Mouse (Mus musculus) left cerebral cortex, adult 11 months (tissue): ENCODE measurements around the gene Mllt3.

Experiments used
- DNase-seq: peaks from one replicate; pipeline ENCODE4 v3.0.0; 2022; ENCODE audit warnings: low spot score

The Mllt3 gene

GRCm38 (mm10) chr4:87767711-87768561, 265.2 kb downstream of the Mllt3 start:
- DNase-seq = no peak

- DNase-seq = no peak
Measured at GRCm38 (mm10) chr4:87765729-87766128, 267.4 kb downstream of the Mllt3 start.

GRCm38 (mm10) chr4:87761075-87761474, 272.1 kb downstream of the Mllt3 start:
- no peak for DNase-seq

- DNase-seq = no peak
Measured at GRCm38 (mm10) chr4:87760297-87760696, 272.9 kb downstream of the Mllt3 start.

- no peak for DNase-seq
Measured at GRCm38 (mm10) chr4:87759625-87760024, 273.5 kb downstream of the Mllt3 start.

GRCm38 (mm10) chr4:87759110-87759509, 274.1 kb downstream of the Mllt3 start:
- DNase-seq = no peak

- no peak for DNase-seq
Measured at GRCm38 (mm10) chr4:87751515-87751864, 281.7 kb downstream of the Mllt3 start.

- no peak for DNase-seq
Measured at GRCm38 (mm10) chr4:87750856-87751514, 282.2 kb downstream of the Mllt3 start.

- DNase-seq = no peak
Measured at GRCm38 (mm10) chr4:87749532-87750234, 283.5 kb downstream of the Mllt3 start.

- DNase-seq = no peak
Measured at GRCm38 (mm10) chr4:87745016-87745645, 288.0 kb downstream of the Mllt3 start.

- DNase-seq = no peak
Measured at GRCm38 (mm10) chr4:87739524-87740128, 293.5 kb downstream of the Mllt3 start.

- no peak for DNase-seq
Measured at GRCm38 (mm10) chr4:87739104-87739503, 294.1 kb downstream of the Mllt3 start.

- no peak for DNase-seq
Measured at GRCm38 (mm10) chr4:87737201-87737806, 295.9 kb downstream of the Mllt3 start.

- DNase-seq = no peak
Measured at GRCm38 (mm10) chr4:87736779-87737178, 296.4 kb downstream of the Mllt3 start.

GRCm38 (mm10) chr4:87731118-87731672, 302.0 kb downstream of the Mllt3 start:
- no peak for DNase-seq

GRCm38 (mm10) chr4:87728581-87728980, 304.6 kb downstream of the Mllt3 start:
- DNase-seq = peak; percentile 59

- no peak for DNase-seq
Measured at GRCm38 (mm10) chr4:87723448-87723847, 309.7 kb downstream of the Mllt3 start.
